Mouse (Mus musculus) liver, embryonic 14.5 days (tissue): ENCODE measurements around the gene Ptp4a2.

Source experiments
- CTCF ChIP-seq: IDR thresholded peaks from 2 replicates; pipeline ENCODE4 v1.5.1; 2016; ENCODE audit warnings: antibody characterized with exemption, low read depth, control low read depth
- EP300 ChIP-seq: IDR thresholded peaks from 2 replicates; pipeline ENCODE4 v1.6.1; 2016; ENCODE audit warnings: antibody characterized with exemption, low read depth

DNA sequence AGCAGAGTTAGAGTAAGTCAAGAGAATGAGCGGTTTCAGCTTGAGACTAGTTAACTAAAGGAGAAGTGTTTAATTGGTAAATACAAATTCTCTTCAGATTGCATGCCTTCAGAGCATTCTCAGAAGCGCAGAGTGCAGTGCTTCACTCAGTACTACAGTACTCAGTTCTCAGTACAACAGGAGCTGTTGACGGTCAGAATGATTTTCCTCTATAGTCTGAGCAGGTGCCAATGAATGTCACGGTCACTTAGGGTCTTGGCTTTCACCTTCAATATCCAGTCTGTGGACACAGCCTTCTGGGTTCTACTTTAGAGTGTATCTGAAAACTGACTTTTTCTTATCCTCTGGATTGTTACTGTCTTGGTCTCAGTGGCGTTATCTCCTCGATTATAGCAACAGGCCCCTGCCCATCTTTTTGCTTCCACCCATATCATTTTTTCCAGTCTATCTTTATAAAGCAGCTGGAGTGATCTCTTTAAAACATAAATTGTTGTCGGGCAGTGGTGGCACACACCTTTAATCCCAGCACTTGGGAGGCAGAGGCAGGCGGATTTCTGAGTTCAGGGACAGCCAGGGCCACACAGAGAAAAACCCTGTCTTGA is 19.4 kb downstream of the Ptp4a2 start:
- TF ChIP-seq CTCF, result no peak
- peak; percentile 70 for TF ChIP-seq EP300
